Mouse (Mus musculus) midbrain, embryonic 15.5 days (tissue): ENCODE data around the gene Ranbp10. TPM values are rescaled to one million over a fixed set of nuclear protein-coding genes. Genes with fewer than 3 reads are reported as not detected.
A peak's percentile ranks its signal among the peaks of the same experiment; 100 is the strongest.

ENCODE experiments used
- ATAC-seq: fragments of 200-750 bp; cut with Nextera tagmentation; replicated peaks from 2 replicates; pipeline ENCODE4 v1.8.0; 2017; ENCODE audit warnings: moderate TSS enrichment
- H3K27ac ChIP-seq: fragments of 300-500 bp; sonication (generic); 2 replicates; pipeline ENCODE4 v1.5.1; 2015; ENCODE audit warnings: mild to moderate bottlenecking, inconsistent platforms
- H3K27me3 ChIP-seq: fragments of 300-500 bp; sonication (generic); replicated peaks from 2 replicates; pipeline ENCODE4 v1.6.1; 2015; ENCODE audit warnings: inconsistent platforms
- H3K36me3 ChIP-seq: fragments of 300-500 bp; sonication (generic); replicated peaks from 2 replicates; pipeline ENCODE4 v1.6.1; 2015; ENCODE audit warnings: inconsistent platforms
- H3K4me1 ChIP-seq: fragments of 300-500 bp; sonication (generic); 2 replicates; pipeline ENCODE4 v1.6.1; 2015; ENCODE audit warnings: inconsistent platforms
- H3K4me2 ChIP-seq: fragments of 300-500 bp; sonication (generic); 2 replicates; pipeline ENCODE4 v1.6.1; 2015; ENCODE audit warnings: inconsistent platforms, mild to moderate bottlenecking, moderate library complexity
- H3K4me3 ChIP-seq: fragments of 300-500 bp; sonication (generic); 2 replicates; pipeline ENCODE4 v1.5.1; 2015; ENCODE audit warnings: mild to moderate bottlenecking, inconsistent platforms
- H3K9ac ChIP-seq: fragments of 300-500 bp; sonication (generic); 2 replicates; pipeline ENCODE4 v1.6.1; 2015; ENCODE audit warnings: mild to moderate bottlenecking, inconsistent platforms
- H3K9me3 ChIP-seq: fragments of 300-500 bp; sonication (generic); 2 replicates; pipeline ENCODE4 v1.6.1; 2016; ENCODE audit warnings: inconsistent platforms
- WGBS: fragments of 180-500 bp; shearing (Covaris S2); methylation state at CpG from one replicate; pipeline ENCODE4 v1.1.7; 2015; ENCODE audit warnings: mixed read lengths; 5-methylcytosine and 5-hydroxymethylcytosine counted together
- polyA plus RNA-seq: library from polyadenylated mRNA; unstranded; fragments of >200 nt; fragmentation: Nextera tagmentation; extraction: Ambion mirVana; gene quantifications from 2 replicates; pipeline ENCODE4 v1.2.1, GENCODE M21; 2015

The Ranbp10 gene
- polyA plus RNA-seq, 1 experiment from 2014 or later: 13.6 TPM

GRCm38 (mm10) chr8:105773441-105773861 lies 53.7 kb downstream of the Ranbp10 start:
- no peak overlapping the region for H3K4me2 ChIP-seq
- no peak overlapping the region for H3K27ac ChIP-seq
- H3K9ac ChIP-seq: no peak overlapping the region
- peaks cover 71% of the 10 kb centered on the region for H3K36me3 ChIP-seq
- no peaks in the 10 kb centered on the region for H3K4me1 ChIP-seq
- no peaks in the 10 kb centered on the region for H3K9me3 ChIP-seq
- ATAC-seq: no peak
- no peak overlapping the region for H3K4me3 ChIP-seq
- WGBS: 93% methylated on average over 1 of the region's 1 CpGs
- no peaks in the 10 kb centered on the region for H3K27me3 ChIP-seq

- Histone ChIP-seq H3K9me3 (no peaks in the 10 kb centered on the region), H3K4me1 (no peaks in the 10 kb centered on the region), H3K27me3 (no peaks in the 10 kb centered on the region), H3K36me3 (peaks cover 61% of the 10 kb centered on the region), H3K4me3 (no peak overlapping the region), H3K4me2 (no peak overlapping the region), H3K9ac (no peak overlapping the region), H3K27ac (no peak overlapping the region)
- 94% methylated on average over 12 of the region's 12 CpGs for WGBS
- no peak for ATAC-seq
These were observed 55.6 kb downstream of the Ranbp10 start for GRCm38 (mm10) chr8:105771398-105772175.

GRCm38 (mm10) chr8:105770609-105771008 lies 56.5 kb downstream of the Ranbp10 start:
- no peak for ATAC-seq
- Histone ChIP-seq H3K9me3 (no peaks in the 10 kb centered on the region), H3K36me3 (peaks cover 61% of the 10 kb centered on the region), H3K4me3 (no peak overlapping the region), H3K27me3 (no peaks in the 10 kb centered on the region), H3K27ac (no peak overlapping the region), H3K4me2 (no peak overlapping the region), H3K4me1 (no peaks in the 10 kb centered on the region), H3K9ac (no peak overlapping the region)
- WGBS: 89% methylated on average over 1 of the region's 1 CpGs

- no peak overlapping the region for H3K4me2 ChIP-seq
- no peak overlapping the region for H3K4me3 ChIP-seq
- H3K4me1 ChIP-seq: no peaks in the 10 kb centered on the region
- H3K27ac ChIP-seq: no peak overlapping the region
- no peaks in the 10 kb centered on the region for H3K27me3 ChIP-seq
- H3K36me3 ChIP-seq: peaks cover 45% of the 10 kb centered on the region
- no peak for ATAC-seq
- 86% methylated on average over 5 of the region's 5 CpGs for WGBS
- no peak overlapping the region for H3K9ac ChIP-seq
- H3K9me3 ChIP-seq: no peaks in the 10 kb centered on the region
These were observed 58.5 kb downstream of the Ranbp10 start for GRCm38 (mm10) chr8:105768485-105769257.

- WGBS: 3% methylated on average over 56 of the region's 57 CpGs
These were observed 68.7 kb downstream of the Ranbp10 start, which contains the start of gene Gfod2 for GRCm38 (mm10) chr8:105758277-105759108. Gene Gfod2, minus strand, starts transcription at chr8:105758664.

GRCm38 (mm10) chr8:105757796-105758276 lies 69.3 kb downstream of the Ranbp10 start:
- peak overlapping the region; percentile 96 for H3K9ac ChIP-seq
- peak overlapping the region; percentile 97 for H3K4me3 ChIP-seq
- no peaks in the 10 kb centered on the region for H3K27me3 ChIP-seq
- 2% methylated on average over 12 of the region's 12 CpGs for WGBS
- peak; percentile 66 for ATAC-seq
- peak overlapping the region; percentile 57 for H3K4me2 ChIP-seq
- H3K4me1 ChIP-seq: peaks cover 35% of the 10 kb centered on the region
- H3K9me3 ChIP-seq: no peaks in the 10 kb centered on the region
- peak overlapping the region; percentile 95 for H3K27ac ChIP-seq
- no peaks in the 10 kb centered on the region for H3K36me3 ChIP-seq

More at GRCm38 (mm10) chr8:105758277-105759108, 68.7 kb downstream of the Ranbp10 start, which contains the start of gene Gfod2:
- Histone ChIP-seq H3K9ac (peak within 1 kb of the TSS; percentile 96), H3K36me3 (no peaks in the 10 kb centered on the region), H3K4me3 (peak within 1 kb of the TSS; percentile 97), H3K27ac (peak within 1 kb of the TSS; percentile 95), H3K9me3 (no peaks in the 10 kb centered on the region), H3K27me3 (no peaks in the 10 kb centered on the region), H3K4me2 (peak within 1 kb of the TSS; percentile 57), H3K4me1 (peaks cover 35% of the 10 kb centered on the region)
- peak; percentile 98 for ATAC-seq

- ATAC-seq: no peak
- H3K4me2 ChIP-seq: no peak overlapping the region
- peaks cover 54% of the 10 kb centered on the region for H3K4me1 ChIP-seq
- H3K9ac ChIP-seq: no peak overlapping the region
- H3K4me3 ChIP-seq: no peak overlapping the region
- 87% methylated on average over 2 of the region's 2 CpGs for WGBS
- H3K36me3 ChIP-seq: no peaks in the 10 kb centered on the region
- no peaks in the 10 kb centered on the region for H3K27me3 ChIP-seq
- H3K9me3 ChIP-seq: no peaks in the 10 kb centered on the region
- no peak overlapping the region for H3K27ac ChIP-seq
These were observed 72.5 kb downstream of the Ranbp10 start for GRCm38 (mm10) chr8:105754688-105755087.

GRCm38 (mm10) chr8:105753916-105754315 lies 73.2 kb downstream of the Ranbp10 start:
- Histone ChIP-seq H3K27ac (no peak overlapping the region), H3K36me3 (no peaks in the 10 kb centered on the region), H3K4me3 (no peak overlapping the region), H3K27me3 (no peaks in the 10 kb centered on the region), H3K4me1 (peaks cover 55% of the 10 kb centered on the region), H3K9me3 (no peaks in the 10 kb centered on the region), H3K9ac (no peak overlapping the region), H3K4me2 (no peak overlapping the region)
- ATAC-seq: no peak
- 66% methylated on average over 2 of the region's 2 CpGs for WGBS

GRCm38 (mm10) chr8:105750606-105751005 lies 76.5 kb downstream of the Ranbp10 start:
- Histone ChIP-seq H3K9me3 (no peaks in the 10 kb centered on the region), H3K27ac (peak overlapping the region; percentile 51; the same call in 1 of the 2 replicates), H3K9ac (no peak overlapping the region; the same call in 1 of the 2 replicates), H3K4me1 (peaks cover 42% of the 10 kb centered on the region), H3K36me3 (no peaks in the 10 kb centered on the region), H3K27me3 (no peaks in the 10 kb centered on the region), H3K4me3 (no peak overlapping the region), H3K4me2 (peak overlapping the region; percentile 16)
- 0 out of 2 replicates have a peak, but pooled peaks have one; percentile 29 for ATAC-seq
- WGBS: 9% methylated on average over 11 of the region's 11 CpGs

GRCm38 (mm10) chr8:105743301-105743700 lies 83.8 kb downstream of the Ranbp10 start:
- ATAC-seq: no peak
- no peak overlapping the region for H3K9ac ChIP-seq
- H3K4me3 ChIP-seq: no peak overlapping the region
- WGBS: 91% methylated on average over 4 of the region's 4 CpGs
- H3K4me2 ChIP-seq: no peak overlapping the region
- no peaks in the 10 kb centered on the region for H3K27me3 ChIP-seq
- H3K4me1 ChIP-seq: no peaks in the 10 kb centered on the region; the same call in 1 of the 2 replicates
- H3K9me3 ChIP-seq: no peaks in the 10 kb centered on the region
- H3K27ac ChIP-seq: no peak overlapping the region
- H3K36me3 ChIP-seq: no peaks in the 10 kb centered on the region; the same call in 1 of the 2 replicates

- H3K36me3 ChIP-seq: no peaks in the 10 kb centered on the region; the same call in 1 of the 2 replicates
- WGBS: 93% methylated on average over 5 of the region's 5 CpGs
- H3K4me2 ChIP-seq: no peak overlapping the region
- H3K27me3 ChIP-seq: no peaks in the 10 kb centered on the region
- no peak for ATAC-seq
- no peaks in the 10 kb centered on the region for H3K4me1 ChIP-seq
- no peaks in the 10 kb centered on the region for H3K9me3 ChIP-seq
- H3K27ac ChIP-seq: no peak overlapping the region
- no peak overlapping the region for H3K4me3 ChIP-seq
- no peak overlapping the region for H3K9ac ChIP-seq
These were observed 87.9 kb downstream of the Ranbp10 start for GRCm38 (mm10) chr8:105739216-105739615.
